9 mouse cellular contexts compared by ENCODE assay signal in the genomic region with DNA sequence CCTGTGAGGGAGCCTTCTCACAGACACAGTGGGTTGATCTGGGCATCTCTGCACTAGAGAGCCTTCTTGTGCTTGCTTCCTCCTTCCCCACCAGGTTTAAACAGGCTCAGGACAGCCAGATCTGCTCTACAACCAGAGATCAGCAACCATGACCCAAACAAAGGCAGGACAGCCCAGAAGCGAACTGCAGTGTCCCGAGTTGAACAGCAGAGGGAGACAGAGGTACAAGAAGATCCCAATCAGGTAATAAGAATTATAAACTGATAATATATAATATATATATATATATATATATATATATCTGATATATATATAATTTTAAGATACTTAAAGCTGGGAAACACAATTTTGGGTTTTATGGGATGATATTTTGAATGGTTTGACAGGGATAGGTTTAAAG. TPM values are rescaled to one million over a fixed set of nuclear protein-coding genes. Genes with fewer than 3 reads are reported as not detected.
DNase-seq lines count a peak whose midpoint lies in the region; ATAC-seq and TF ChIP-seq lines count a peak whose summit lies in the region.
"Had no signal": no experiment of that assay in that cellular context is flagged by ENCODE, and none has a peak within 500 bp of the region (broad histone marks: within the 10 kb centered on the region; RNA-seq: fewer than 3 reads in every experiment).

No protein-coding gene starts in this region.

- H3K79me2 ChIP-seq in CH12.LX (replicated peaks; ENCODE audit: control insufficient read depth, extremely low read depth, insufficient read depth, poor library complexity, severe bottlenecking), result no peaks in the 10 kb centered on the region

- H3K9ac ChIP-seq in CH12.LX (ENCODE audit: insufficient read depth, low read depth), result no peak overlapping the region
- H3K9ac ChIP-seq in limb, embryonic 14.5 days (ENCODE audit: low read depth, low read length, severe bottlenecking), result no peak overlapping the region

- WGBS in limb, embryonic 14.5 days, result 6% methylated on average over 2 of the region's 2 CpGs

- H3K27me3 ChIP-seq in CH12.LX (replicated peaks), result peaks cover 72% of the 10 kb centered on the region
- no peaks in the 10 kb centered on the region for H3K27me3 ChIP-seq in limb, embryonic 14.5 days (ENCODE audit: control insufficient read depth, insufficient read depth, low read length)

- DNase-seq in cerebellum, postnatal 10 days, result peak; percentile 64 to 70
- no peak for DNase-seq in cerebellum, adult 11 months
- DNase-seq in layer of hippocampus, postnatal 10 days (ENCODE audit: low spot score in 2 of 2), result peak; percentile 16 to 23
- no peak for DNase-seq in layer of hippocampus, postnatal 14 days (ENCODE audit: low spot score in 2 of 2)
- peak; percentile 25 for DNase-seq in CH12.LX (ENCODE audit: extremely low read depth)
- peak; percentile 43 for DNase-seq in limb, embryonic 14.5 days (ENCODE audit: low spot score)
- DNase-seq in thymus, postnatal 25 days, result peak; percentile 30

- no peak overlapping the region for H3K27ac ChIP-seq in CH12.LX (ENCODE audit: insufficient read depth, low read depth)
- H3K27ac ChIP-seq in limb, embryonic 14.5 days (replicated peaks; ENCODE audit: low read depth, low read length), result no peak overlapping the region

- no peaks in the 10 kb centered on the region for H3K36me3 ChIP-seq in CH12.LX (replicated peaks in 1 of 2; ENCODE audit: control insufficient read depth in 1 of 2, insufficient read depth in 1 of 2, low read length in 1 of 2)
- H3K36me3 ChIP-seq in limb, embryonic 14.5 days (ENCODE audit: control insufficient read depth, insufficient read depth, low read length), result no peaks in the 10 kb centered on the region

- TF ChIP-seq RAD21 in CH12.LX (IDR thresholded peaks at IDR 0.05; ENCODE audit: low read depth, low read length), result no peak

- no peak for TF ChIP-seq POLR2A in CH12.LX (IDR thresholded peaks at IDR 0.05; ENCODE audit: low read depth, low read length)
- TF ChIP-seq POLR2A in limb, embryonic 14.5 days (IDR thresholded peaks at IDR 0.05; ENCODE audit: borderline replicate concordance, extremely low read depth, insufficient read depth, insufficient read length), result no peak

- H3K4me1 ChIP-seq in CH12.LX (ENCODE audit: control insufficient read depth in 1 of 2, insufficient read depth in 2 of 2), result no peaks in the 10 kb centered on the region
- H3K4me1 ChIP-seq in limb, embryonic 14.5 days (ENCODE audit: control insufficient read depth, insufficient read depth, low read length), result no peaks in the 10 kb centered on the region

- no peaks in the 10 kb centered on the region for H3K9me3 ChIP-seq in CH12.LX (replicated peaks; ENCODE audit: low read length)
- no peaks in the 10 kb centered on the region for H3K9me3 ChIP-seq in limb, embryonic 14.5 days (ENCODE audit: control insufficient read depth, low read length)

- peak; percentile 68 for ATAC-seq in common myeloid progenitor, adult 5-6 weeks (replicated peaks; ENCODE audit: low read depth, poor library complexity, severe bottlenecking)
- ATAC-seq in limb, embryonic 14.5 days (ENCODE audit: low FRiP score, low read depth), result no peak

- in situ Hi-C loops in CH12.LX (cut with MboI; ENCODE audit: low pct_ligation_motif_present, low pct_unique_long_range_greater_than_20kb, low sequenced_read_pairs), result no loop called here

- H3K4me2 ChIP-seq in CH12.LX (ENCODE audit: insufficient read depth, low read depth, poor library complexity, severe bottlenecking), result no peak overlapping the region
- H3K4me2 ChIP-seq in limb, embryonic 14.5 days (replicated peaks; ENCODE audit: low read depth, low read length, severe bottlenecking), result no peak overlapping the region

- TF ChIP-seq EP300 in CH12.LX (IDR thresholded peaks at IDR 0.05; ENCODE audit: low read length), result no peak

- no peak overlapping the region for H3K4me3 ChIP-seq in CH12.LX (replicated peaks in 1 of 3; ENCODE audit: low read depth in 2 of 3, low read length in 2 of 3, poor library complexity in 1 of 3)
- H3K4me3 ChIP-seq in limb, embryonic 14.5 days (replicated peaks; ENCODE audit: low read length), result no peak overlapping the region

- dilution Hi-C loops in CH12.LX (cut with MboI; ENCODE audit: extremely low pct_ligation_motif_present, extremely low pct_unique_long_range_greater_than_20kb, low sequenced_read_pairs), result no loop called here

- TF ChIP-seq CTCF in CH12.LX (conservative IDR thresholded peaks at IDR 0.05 in 1 of 2, IDR thresholded peaks at IDR 0.05 in 1 of 2; ENCODE audit: low read depth in 2 of 2, low read length in 2 of 2), result peak; percentile 23 to 51

TF ChIP-seq in CH12.LX, 34 proteins besides CTCF, POLR2A, EP300 and RAD21:
- TF ChIP-seq SIN3A (IDR thresholded peaks at IDR 0.05; ENCODE audit: low read length) (no peak), MAFK (IDR thresholded peaks at IDR 0.05; ENCODE audit: insufficient replicate concordance, low read length) (no peak), TBP (conservative IDR thresholded peaks at IDR 0.05; ENCODE audit: low read depth, low read length) (no peak), HCFC1 (IDR thresholded peaks at IDR 0.05; ENCODE audit: low read depth, low read length) (no peak), ELF1 (IDR thresholded peaks at IDR 0.05; ENCODE audit: low read depth, low read length) (no peak), TCF12 (IDR thresholded peaks at IDR 0.05; ENCODE audit: low read depth, low read length) (no peak), RCOR1 (conservative IDR thresholded peaks at IDR 0.05; ENCODE audit: low read depth, low read length) (no peak), JUND (conservative IDR thresholded peaks at IDR 0.05; ENCODE audit: low read depth, low read length) (no peak)

RNA-seq across cellular contexts. Expression of gene Ins2, which starts 22.5 kb away (rescaled TPM):
- not detected for total RNA-seq in layer of hippocampus, postnatal 10 days (2021)
- not detected for total RNA-seq in layer of hippocampus, postnatal 14 days (2021)
- total RNA-seq in CH12.LX (2012; rRNA removed), result not detected in 2 replicates
- not detected in 2 replicates for total RNA-seq in CH12.LX (2014; rRNA removed)
- not detected in 2 replicates for polyA plus RNA-seq in CH12.LX (2012; ENCODE audit: insufficient read length, low read depth)
- total RNA-seq in common myeloid progenitor, adult 5-6 weeks (2017), result not detected in 2 replicates
- polyA plus RNA-seq in limb, embryonic 14.5 days (2012; rRNA removed), result not detected in 2 replicates
- not detected in 2 replicates for polyA plus RNA-seq in limb, embryonic 14.5 days (2014; fragmentation: Nextera tagmentation; extraction: Ambion mirVana)
- total RNA-seq: hematopoietic stem cell, adult 5-6 weeks had no signal

RNA-seq across cellular contexts. Expression of gene Gm49394, which starts 51.0 kb away (rescaled TPM):
- total RNA-seq in layer of hippocampus, postnatal 10 days (2021), result under 1 TPM; 0.11 to 0.51 TPM
- under 1 TPM; 0.09 to 0.12 TPM for total RNA-seq in layer of hippocampus, postnatal 14 days (2021)
- total RNA-seq in CH12.LX (2012; rRNA removed), result not detected in 2 replicates
- total RNA-seq in CH12.LX (2014; rRNA removed), result not detected in 2 replicates
- not detected in 2 replicates for polyA plus RNA-seq in CH12.LX (2012; ENCODE audit: insufficient read length, low read depth)
- not detected in 2 replicates for total RNA-seq in common myeloid progenitor, adult 5-6 weeks (2017)
- polyA plus RNA-seq in limb, embryonic 14.5 days (2012; rRNA removed), result 1.4 and 2.8 TPM in 2 replicates
- 0.19 and 0.41 TPM in 2 replicates for polyA plus RNA-seq in limb, embryonic 14.5 days (2014; fragmentation: Nextera tagmentation; extraction: Ambion mirVana)
- total RNA-seq: hematopoietic stem cell, adult 5-6 weeks had no signal

RNA-seq across cellular contexts. Expression of gene Igf2, which starts 54.1 kb away (rescaled TPM):
- total RNA-seq in layer of hippocampus, postnatal 10 days (2021), result 100 to 1,000 TPM; 209 to 223 TPM
- 100 to 1,000 TPM; 132 to 227 TPM for total RNA-seq in layer of hippocampus, postnatal 14 days (2021)
- total RNA-seq in CH12.LX (2012; rRNA removed) (not detected in 2 replicates), CH12.LX (2014; rRNA removed) (not detected in 2 replicates)
- polyA plus RNA-seq in CH12.LX (2012; ENCODE audit: insufficient read length, low read depth), result 0.44 TPM in 1 of 2 replicates, not detected in the other
- total RNA-seq in common myeloid progenitor, adult 5-6 weeks (2017), result not detected in 2 replicates
- polyA plus RNA-seq in limb, embryonic 14.5 days (2012; rRNA removed), result 4,240 and 5,416 TPM in 2 replicates
- polyA plus RNA-seq in limb, embryonic 14.5 days (2014; fragmentation: Nextera tagmentation; extraction: Ambion mirVana), result 1,472 and 1,504 TPM in 2 replicates
- total RNA-seq: hematopoietic stem cell, adult 5-6 weeks had no signal

Comparison
In these comparisons a context has a peak if more than half of its experiments do, and no peak if none do; other contexts are left out.
1. DNase-seq: peak in cerebellum, postnatal 10 days (2 of 2), layer of hippocampus, postnatal 10 days (2 of 2), CH12.LX (single experiment), limb, embryonic 14.5 days (single experiment) and thymus, postnatal 25 days (single experiment); none in cerebellum, adult 11 months (single experiment) and layer of hippocampus, postnatal 14 days (0 of 2).
2. RNA of gene Igf2, which starts 54.1 kb away (total RNA-seq): 132 to 227 TPM in layer of hippocampus, postnatal 14 days and 209 to 223 TPM in layer of hippocampus, postnatal 10 days; not detected in CH12.LX and not detected in common myeloid progenitor, adult 5-6 weeks; every median in the first group is over 100 times any median in the second.